Mouse (Mus musculus) small intestine, adult 2 months (tissue): ENCODE data around the gene Il12a. TPM values are rescaled to one million over a fixed set of nuclear protein-coding genes. Genes with fewer than 3 reads are reported as not detected.
"Not testable (repeated sequence)": the region's sequence is repeated elsewhere in the genome, so short reads cannot be mapped to it uniquely, and the experiment has no call there.

Experiments used
- H3K27ac ChIP-seq: fragments of 200-500 bp; 2 replicates; pipeline ENCODE4 v1.5.1; 2012; ENCODE audit warnings: low read depth, low read length, control low read depth, inconsistent platforms; ENCODE audit not compliant: insufficient read depth
- H3K27me3 ChIP-seq: fragments of 200-500 bp; 2 replicates; pipeline ENCODE4 v1.6.1; 2012; ENCODE audit warnings: mild to moderate bottlenecking, moderate library complexity, low read length, inconsistent platforms; ENCODE audit not compliant: control insufficient read depth, insufficient read depth
- H3K36me3 ChIP-seq: fragments of 200-500 bp; 2 replicates; pipeline ENCODE4 v1.6.1; 2012; ENCODE audit warnings: mild to moderate bottlenecking, low read length, control low read depth, inconsistent platforms; ENCODE audit not compliant: control insufficient read depth, insufficient read depth
- H3K4me1 ChIP-seq: fragments of 200-500 bp; 2 replicates; pipeline ENCODE4 v1.6.1; 2012; ENCODE audit warnings: low read length, inconsistent platforms, mixed read lengths; ENCODE audit not compliant: control insufficient read depth, insufficient read depth, insufficient read length
- H3K4me3 ChIP-seq: fragments of 200-500 bp; 2 replicates; pipeline ENCODE4 v1.5.1; 2012; ENCODE audit warnings: low read depth, mild to moderate bottlenecking, control low read depth, inconsistent platforms, low read length, moderate library complexity
- CTCF ChIP-seq: fragments of 200-500 bp; IDR thresholded peaks from 2 replicates; pipeline ENCODE4 v1.5.1; 2012; ENCODE audit warnings: low read depth, mild to moderate bottlenecking, control low read depth, inconsistent platforms, low read length, moderate library complexity, mixed read lengths; ENCODE audit not compliant: insufficient replicate concordance, insufficient read length; ENCODE audit errors: extremely low read depth
- POLR2A ChIP-seq: fragments of 200-500 bp; IDR thresholded peaks from 2 replicates; pipeline ENCODE4 v1.6.1; 2012; ENCODE audit warnings: low read depth, mild to moderate bottlenecking, control low read depth, inconsistent platforms, low read length, moderate library complexity
- WGBS: fragments of 180-500 bp; shearing (Covaris S2); methylation state at CpG from one replicate; pipeline ENCODE4 v1.1.7; 2018; 5-methylcytosine and 5-hydroxymethylcytosine counted together
- polyA plus RNA-seq: library from polyadenylated mRNA; depleted of rRNA; stranded (reverse); fragments of >200 nt; gene quantifications from 2 replicates; pipeline ENCODE4 v1.2.3, GENCODE M21; 2012; rRNA removed

Gene Il12a
- polyA plus RNA-seq, 1 experiment = 0.60 TPM

GRCm38 (mm10) chr3:68743472-68743732, 53.0 kb downstream of the Il12a start:
- no peaks in the 10 kb centered on the region for H3K4me1 ChIP-seq
- H3K36me3 ChIP-seq = no peaks in the 10 kb centered on the region
- H3K4me3 ChIP-seq = no peak overlapping the region
- WGBS = 62% methylated on average over 3 of the region's 3 CpGs
- no peak overlapping the region for H3K27ac ChIP-seq
- TF ChIP-seq POLR2A = no peak
- no peak for TF ChIP-seq CTCF
- H3K27me3 ChIP-seq = no peaks in the 10 kb centered on the region

DNA sequence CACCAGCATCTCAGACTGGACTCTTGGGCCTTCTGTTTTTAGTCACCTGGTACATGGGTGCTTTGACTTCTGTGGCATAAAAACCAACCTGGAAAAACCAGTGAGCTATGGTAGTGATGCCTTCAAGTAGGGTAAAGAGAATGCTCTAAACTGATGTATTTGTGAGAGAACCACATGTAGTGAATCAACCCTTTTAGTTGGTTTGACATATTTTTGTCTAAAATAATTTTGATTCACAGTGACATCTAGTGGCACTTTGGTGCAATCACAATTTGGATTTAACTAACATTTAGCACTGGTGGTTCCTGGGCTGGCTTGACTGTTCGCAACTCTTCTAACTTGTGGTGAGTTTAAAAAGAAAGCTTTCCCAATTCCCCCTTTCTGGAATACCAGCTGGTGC, 53.7 kb downstream of the Il12a start:
- TF ChIP-seq CTCF = no peak
- no peak for TF ChIP-seq POLR2A
- H3K27ac ChIP-seq = no peak overlapping the region
- WGBS = 51% methylated on average over 1 of the region's 1 CpGs

GRCm38 (mm10) chr3:68745033-68745432, 54.6 kb downstream of the Il12a start:
- H3K36me3 ChIP-seq = no peaks in the 10 kb centered on the region
- no peak overlapping the region for H3K27ac ChIP-seq
- no peak for TF ChIP-seq POLR2A
- TF ChIP-seq CTCF = no peak
- H3K4me1 ChIP-seq = no peaks in the 10 kb centered on the region
- H3K4me3 ChIP-seq = no peak overlapping the region
- no peaks in the 10 kb centered on the region for H3K27me3 ChIP-seq
- 87% methylated on average over 5 of the region's 5 CpGs for WGBS

More for the DNA sequence above, 53.7 kb downstream of the Il12a start:
- Histone ChIP-seq H3K36me3 (no peaks in the 10 kb centered on the region), H3K4me1 (no peaks in the 10 kb centered on the region), H3K4me3 (no peak overlapping the region), H3K27me3 (no peaks in the 10 kb centered on the region)

GRCm38 (mm10) chr3:68746282-68746681, 55.8 kb downstream of the Il12a start:
- H3K27ac ChIP-seq = not testable (repeated sequence)

More at GRCm38 (mm10) chr3:68746282-68746681, 55.8 kb downstream of the Il12a start:
- not testable (repeated sequence) for H3K27me3 ChIP-seq, H3K4me1 ChIP-seq, H3K36me3 ChIP-seq, H3K4me3 ChIP-seq
- WGBS = 79% methylated on average over 4 of the region's 4 CpGs

Other genes starting within 250 kb of the Il12a start
- 0.39 and 1.7 TPM in 2 replicates for gene 1110032F04Rik, start 178.9 kb downstream of the Il12a start, polyA plus RNA-seq